Mouse (Mus musculus) v-Abl transformed pro-B cells (cell line): ENCODE data around the gene Wwox.

Experiments used
- in situ Hi-C, 2 experiments: fragments of 400-800 bp; cut with MboI; formaldehyde crosslinking; loops; one replicate each; pipeline ENCODE4 v1.15.1; 2025; ENCODE audit not compliant: unreplicated experiment in 2 of 2

Wwox gene

DNA sequence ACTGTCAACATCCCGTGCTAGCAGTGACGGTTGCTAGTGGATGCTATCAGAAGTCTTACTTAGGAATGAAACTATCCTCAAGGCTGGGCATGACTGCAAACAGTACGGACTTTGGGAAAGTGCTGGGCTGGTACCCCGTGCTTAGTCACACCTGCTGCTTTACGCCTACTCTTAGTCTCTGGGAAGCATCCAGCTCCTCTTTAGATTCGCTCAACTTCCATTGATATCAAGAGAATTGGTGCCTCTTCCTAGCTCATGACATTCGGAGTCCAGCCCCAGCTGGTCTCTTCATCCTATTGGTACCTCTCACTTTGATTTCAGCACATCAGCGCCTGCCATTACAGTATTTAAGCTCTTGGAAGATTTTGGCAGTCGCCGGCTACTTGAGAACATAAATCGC, 23.1 kb downstream of the Wwox start:
- in situ Hi-C loops = loop anchor here (25.0 kb wide), 2 partner anchors 300 to 950 kb away; no protein-coding TSS in a partner anchor

DNA sequence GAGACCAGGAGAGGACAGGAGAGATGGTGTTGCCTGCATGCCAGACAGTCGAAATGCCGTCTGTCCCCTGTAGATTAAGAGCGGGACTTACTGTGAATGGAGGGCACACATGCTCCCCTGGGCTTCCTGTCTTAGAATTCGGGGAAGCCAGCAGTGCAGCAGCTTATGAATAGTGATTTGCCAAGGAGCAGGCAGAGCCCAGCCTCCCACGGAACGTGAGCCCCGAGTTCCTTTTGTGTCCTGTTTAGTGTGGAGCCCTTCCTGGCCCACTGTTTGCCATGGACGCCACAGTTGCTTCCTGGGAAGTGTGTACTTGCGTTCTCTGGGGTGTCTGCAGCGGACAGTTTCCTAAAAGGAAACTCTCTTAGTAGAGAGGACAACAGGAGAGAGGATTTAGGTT, 23.9 kb downstream of the Wwox start:
- in situ Hi-C loops = loop anchor here (25.0 kb wide), 2 partner anchors 299 to 949 kb away; no protein-coding TSS in a partner anchor

DNA sequence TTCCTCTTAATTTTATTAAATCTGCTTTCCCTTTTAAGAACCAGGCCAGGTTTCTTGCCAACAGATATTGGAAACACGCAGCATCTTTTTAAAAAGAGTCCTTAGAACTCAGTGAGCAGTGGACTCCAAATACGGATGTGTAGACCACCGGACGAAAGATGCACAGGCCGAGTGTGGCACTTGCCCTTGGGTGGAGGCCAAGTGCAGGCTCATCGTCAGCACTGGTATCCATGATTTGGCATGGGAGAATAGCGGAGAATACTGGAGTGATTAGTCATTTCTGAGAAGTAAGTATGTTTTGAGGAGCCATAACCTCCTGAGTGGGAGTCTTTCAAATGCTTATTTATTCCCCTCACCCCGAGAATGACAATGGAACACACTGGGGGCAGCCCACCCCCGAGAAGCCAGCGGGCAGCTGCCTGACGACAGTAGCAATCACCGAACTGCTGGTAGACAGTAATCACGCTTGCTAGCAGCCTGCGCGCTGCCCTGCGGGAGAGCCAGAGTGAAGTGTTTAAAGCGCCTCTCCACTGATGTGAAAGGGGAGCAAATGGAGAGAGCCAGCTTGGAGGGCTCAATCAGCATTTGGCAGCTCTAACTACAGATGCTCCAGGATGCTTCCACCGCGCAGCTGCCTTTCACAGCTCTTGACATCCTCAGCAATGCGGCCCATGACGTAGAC, 29.2 kb downstream of the Wwox start:
- in situ Hi-C loops = loop anchor here (25.0 kb wide), 2 partner anchors 294 to 944 kb away; no protein-coding TSS in a partner anchor

DNA sequence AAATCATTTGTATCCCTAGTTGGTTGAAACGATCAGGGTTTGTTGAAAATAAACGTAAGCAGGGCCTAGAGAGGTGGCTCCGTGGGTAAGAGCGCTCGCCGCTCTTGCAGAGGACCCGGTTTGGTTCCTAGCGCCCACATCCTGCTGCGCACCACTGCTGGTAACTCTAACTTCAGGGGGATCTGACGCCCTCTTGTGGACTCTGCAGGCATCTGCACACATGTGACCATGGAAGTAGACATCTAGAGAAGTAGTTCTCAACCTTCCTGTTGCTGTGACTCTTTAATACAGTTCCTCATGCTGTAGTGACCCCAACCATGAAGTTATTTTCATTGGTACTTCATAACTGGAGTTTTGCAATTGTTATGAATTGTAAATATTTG, 29.7 kb downstream of the Wwox start:
- in situ Hi-C loops = loop anchor here (25.0 kb wide), 2 partner anchors 293 to 943 kb away; no protein-coding TSS in a partner anchor

DNA sequence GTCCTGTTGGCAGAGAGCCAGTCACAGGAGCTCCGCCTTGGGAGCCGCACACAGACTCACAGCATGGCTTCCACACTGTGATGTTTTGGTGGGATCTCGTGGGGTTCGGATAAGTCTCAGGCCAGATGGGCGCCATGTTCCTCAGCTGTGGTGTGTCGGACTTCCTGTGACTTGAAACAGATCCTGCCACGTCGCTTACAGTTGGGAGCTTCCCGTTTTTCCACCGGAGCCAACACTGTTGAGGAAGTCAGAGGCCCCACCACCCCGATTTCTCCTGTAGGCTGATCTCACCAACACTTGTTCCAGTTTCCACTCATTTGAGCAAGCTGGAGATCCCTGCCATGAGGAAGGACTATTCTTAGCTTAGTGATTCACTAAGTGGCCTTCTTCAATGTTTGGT, 34.1 kb downstream of the Wwox start:
- in situ Hi-C loops = loop anchor here (25.0 kb wide), 2 partner anchors 289 to 939 kb away; no protein-coding TSS in a partner anchor

DNA sequence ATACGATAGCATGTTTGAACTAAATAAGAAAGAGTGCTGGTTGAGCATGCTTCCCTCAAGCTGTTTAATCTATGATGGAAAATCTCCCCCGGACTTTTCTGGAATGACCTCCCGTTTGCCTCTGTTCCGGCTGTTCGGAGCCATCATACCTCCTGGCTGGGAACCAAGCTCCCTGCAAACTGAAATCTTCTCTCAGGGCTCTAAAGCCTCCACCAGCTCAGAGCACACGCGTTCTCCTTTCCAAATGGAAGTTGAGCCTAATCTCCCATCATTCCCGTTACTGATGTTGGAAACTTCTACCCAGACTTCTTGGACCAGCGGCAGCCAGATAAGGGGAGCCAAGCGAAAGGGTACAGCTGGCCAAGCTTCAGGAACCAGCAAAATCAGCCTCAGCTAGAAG, 37.5 kb downstream of the Wwox start:
- in situ Hi-C loops = no loop called here

DNA sequence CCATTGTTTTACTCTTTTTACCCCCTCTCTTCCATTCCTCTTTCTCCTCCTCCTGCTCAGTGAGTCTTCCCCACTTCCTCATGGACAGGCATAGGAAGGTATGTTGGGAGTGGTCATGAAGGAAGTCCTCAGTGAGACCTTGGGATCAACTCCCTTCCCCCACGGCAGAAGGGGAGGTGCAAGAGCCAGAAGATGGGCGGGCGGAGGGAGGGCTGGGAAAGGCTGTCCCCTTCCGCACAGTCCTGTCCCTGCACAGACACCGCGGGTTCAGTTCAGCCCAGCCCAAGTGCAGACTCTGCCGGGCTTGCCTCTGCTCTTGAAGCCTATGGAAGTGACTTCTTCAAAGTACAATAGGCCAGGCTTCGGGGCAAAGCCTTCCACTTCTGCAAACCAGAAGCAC, 38.3 kb downstream of the Wwox start:
- in situ Hi-C loops = no loop called here

DNA sequence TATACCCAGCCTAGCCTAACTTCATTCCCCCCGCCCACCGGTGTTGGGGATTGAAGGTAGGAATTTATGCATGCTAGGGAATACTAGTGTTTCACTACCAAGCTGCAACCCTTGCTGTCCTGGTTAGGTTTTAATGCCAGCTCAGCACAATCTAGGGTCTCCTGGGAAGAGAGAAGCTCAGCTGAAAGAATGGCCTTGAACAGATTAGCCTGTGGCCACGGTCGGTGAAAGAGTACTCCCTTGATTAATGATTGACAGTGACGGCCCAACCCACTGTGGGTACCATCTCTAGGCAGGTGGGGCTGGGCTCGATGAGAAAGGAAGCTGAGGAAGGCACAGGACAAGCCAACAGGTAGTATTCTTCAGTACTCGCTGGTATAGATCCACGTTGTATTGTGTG, 40.3 kb downstream of the Wwox start:
- in situ Hi-C loops = no loop called here

DNA sequence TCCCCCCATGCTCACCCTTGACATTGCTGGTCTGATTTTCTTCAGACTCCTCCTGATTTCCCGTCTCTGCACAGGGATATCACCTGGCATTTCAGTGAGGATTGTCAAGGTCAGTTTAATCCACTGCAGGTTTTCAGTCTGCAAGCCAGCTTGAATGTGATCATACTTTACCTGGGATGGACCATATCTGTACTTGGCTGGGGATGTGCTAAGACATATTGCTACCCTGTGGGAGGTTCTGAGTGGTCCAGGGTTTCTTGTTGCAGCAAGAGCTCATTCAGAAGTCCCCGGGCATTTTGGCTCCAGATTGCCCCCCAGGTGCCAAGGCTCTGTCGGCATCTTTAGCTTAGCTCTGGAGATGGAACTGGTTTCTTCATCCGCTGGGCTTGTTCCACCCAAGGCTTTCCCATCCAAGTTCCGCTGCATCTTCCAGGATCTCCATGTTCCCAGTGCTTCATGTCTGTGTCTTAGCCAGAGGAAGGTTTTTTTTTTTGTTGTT, 52.3 kb downstream of the Wwox start:
- in situ Hi-C loops = loop anchor here (5.0 kb wide), 1 partner anchor 66 kb away; no protein-coding TSS in a partner anchor

DNA sequence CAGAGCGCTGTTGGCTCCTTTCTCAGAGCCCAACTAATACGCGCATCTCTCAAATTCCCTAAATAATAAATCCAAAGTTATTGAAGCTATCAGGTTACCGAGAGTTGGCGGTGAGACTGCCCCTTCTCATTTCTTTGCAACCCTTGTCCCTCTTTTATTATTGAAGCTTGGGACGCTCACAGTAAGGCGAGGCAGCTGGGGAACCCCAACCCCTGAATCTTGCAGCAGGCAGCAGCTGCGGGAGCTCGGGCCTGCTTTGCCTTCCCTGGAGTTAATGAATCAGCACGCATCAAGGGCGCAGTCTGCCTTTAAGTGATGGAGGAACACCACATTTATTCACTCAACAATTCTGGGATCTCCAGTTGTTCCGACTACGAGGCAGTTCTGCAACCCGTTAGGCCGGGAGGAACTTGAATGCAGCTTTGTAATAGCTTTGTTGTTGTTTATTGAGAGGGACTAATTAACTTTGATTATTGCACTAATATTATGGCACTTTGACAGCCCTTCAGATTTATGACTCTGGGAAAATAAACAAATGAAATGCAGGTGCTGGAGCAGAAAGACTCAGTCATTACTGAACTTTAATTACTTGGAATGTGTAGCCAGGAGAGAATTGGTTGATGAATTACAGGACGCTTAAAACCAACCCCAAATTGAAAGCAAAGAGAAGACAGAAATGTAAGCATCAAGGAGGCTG, 60.1 kb downstream of the Wwox start:
- in situ Hi-C loops = no loop called here

DNA sequence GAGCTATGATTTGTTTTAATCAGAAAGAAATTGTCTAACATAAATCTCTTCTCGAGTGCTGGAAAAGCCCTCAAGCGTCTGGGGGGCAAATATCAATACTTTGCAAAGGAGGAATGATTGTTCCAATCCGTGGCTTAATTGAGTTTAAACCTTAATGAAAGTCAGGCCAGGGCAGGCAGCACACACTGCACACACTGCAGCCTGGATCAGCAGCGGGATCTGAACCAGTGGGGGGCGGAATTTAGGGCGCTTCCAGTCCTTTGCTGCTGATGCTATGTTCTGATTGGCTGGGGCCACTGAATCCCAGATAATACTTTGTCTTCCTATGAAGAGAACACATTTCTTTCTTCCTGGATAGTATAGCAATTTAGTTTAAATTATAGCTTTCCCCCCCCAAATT, 62.5 kb downstream of the Wwox start:
- in situ Hi-C loops = no loop called here

DNA sequence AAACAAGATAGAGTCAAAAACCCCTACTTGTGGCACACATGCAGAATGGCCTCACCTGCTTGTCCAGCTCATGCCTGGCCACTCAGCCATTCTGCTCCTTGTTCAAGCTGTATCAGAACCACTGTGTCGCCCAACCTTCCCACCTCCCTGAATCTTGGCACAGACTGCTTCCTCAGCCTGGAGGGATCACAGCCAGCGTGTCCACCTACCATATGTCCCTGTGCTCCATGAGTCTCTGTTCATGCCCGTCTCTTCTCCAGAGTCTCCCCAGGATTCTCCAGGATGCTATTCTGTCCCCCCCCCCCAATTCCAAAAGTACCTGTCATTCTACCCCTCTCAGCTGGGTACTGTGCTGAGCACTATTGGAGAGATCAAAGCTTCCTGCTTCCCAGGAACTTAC, 63.7 kb downstream of the Wwox start:
- in situ Hi-C loops = no loop called here

DNA sequence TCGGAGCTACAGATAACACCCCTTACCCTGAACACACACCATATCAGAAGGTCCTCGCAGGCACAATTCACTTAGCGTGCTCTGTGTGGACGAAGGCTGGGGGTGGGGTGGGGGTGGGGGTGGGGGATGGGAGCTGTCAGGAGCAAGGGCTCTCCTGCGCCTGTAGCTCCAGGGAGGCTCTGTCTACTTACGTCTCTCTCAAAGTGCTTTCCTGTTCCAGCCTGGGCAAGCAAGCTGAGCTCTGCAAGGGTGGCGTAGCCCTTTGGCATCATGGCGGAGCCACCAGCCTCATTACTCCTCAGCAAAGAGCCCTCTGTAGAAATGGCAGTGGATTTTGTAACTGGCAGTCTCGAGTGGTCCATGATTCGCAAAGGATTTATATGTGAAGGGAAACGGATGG, 65.4 kb downstream of the Wwox start:
- in situ Hi-C loops = no loop called here

DNA sequence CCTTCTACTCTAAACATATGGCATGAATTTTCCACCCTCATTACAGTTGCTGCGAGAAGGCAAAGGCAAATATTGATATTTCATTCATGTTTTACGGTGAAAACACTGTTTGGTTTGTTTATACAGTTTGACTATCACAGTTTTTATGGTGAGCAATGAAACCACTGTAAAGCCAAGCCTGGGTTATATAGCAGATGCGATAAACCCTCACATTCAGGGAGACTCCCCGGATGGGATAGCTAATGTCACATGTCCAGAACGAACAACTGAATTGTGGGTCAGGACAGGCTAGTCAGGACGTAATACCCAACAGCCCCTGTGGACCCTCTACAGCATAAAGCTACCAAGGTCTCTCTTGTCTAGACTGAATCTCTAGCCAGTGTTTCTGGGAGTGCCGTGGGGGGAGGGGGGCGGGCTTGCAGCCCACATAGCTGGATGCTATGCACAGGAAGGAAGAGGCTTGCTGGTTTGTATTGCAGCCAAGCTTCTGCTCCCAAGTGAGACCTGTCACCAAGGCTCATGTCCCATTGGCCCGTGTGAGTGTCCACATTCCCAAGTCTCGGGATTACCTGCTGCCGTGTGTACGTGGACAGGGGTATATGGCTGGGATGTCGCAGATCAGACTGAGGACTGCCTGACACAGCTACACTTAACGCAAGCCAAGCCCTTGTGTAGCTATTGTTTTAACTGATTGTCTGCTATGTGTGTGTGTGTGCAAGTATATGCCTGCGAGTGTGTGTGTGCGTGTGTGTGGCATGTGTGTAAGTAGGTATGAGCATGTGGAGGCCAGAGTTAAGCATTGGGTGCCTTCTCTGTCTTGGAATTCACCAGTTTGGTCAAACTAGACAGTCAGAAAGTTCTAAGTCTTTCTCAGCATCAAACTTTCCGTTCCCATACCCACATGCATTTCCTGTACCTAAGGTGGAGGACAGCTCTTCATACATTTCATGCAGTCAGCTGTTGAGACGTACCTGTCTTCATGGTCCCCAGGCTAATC, 66.2 kb downstream of the Wwox start:
- in situ Hi-C loops = no loop called here

DNA sequence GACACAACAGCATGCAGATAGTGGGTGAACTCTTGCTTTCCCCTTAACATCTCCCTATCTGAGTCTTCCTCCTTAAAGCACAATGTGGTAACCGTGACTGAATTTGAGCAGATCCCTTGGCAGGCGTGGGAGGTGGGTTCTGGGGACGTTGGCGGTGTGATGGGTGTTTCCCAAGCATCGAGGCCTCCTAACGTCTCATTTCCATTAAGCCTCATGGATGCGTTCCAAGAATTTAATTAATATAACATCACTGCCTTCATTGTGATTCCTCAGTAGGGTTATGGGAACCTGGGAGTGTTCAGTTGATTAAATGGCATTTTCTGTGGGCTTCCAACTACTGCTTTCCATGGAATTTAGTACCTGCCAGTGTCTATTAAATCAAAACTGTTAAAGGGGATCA, 67.9 kb downstream of the Wwox start:
- in situ Hi-C loops = no loop called here

DNA sequence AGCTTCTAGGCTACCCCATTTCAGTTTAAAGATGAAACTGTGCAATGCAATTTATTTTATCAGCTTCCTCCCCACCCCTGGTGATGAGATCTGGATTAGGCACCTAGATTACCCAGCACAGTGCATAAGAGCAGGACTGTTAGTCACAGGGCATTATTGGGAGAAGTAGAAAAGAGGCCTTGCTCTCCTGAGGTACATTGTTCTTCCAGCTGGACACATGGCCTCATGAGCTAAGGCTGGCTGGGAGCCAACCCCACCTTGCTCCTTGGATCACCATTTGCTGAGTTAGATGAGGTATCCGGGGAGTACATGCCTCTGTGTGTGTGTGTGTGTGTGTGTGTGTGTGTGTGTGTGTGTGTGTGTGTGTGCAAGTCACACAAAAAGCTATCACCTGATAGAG, 70.8 kb downstream of the Wwox start:
- in situ Hi-C loops = no loop called here

DNA sequence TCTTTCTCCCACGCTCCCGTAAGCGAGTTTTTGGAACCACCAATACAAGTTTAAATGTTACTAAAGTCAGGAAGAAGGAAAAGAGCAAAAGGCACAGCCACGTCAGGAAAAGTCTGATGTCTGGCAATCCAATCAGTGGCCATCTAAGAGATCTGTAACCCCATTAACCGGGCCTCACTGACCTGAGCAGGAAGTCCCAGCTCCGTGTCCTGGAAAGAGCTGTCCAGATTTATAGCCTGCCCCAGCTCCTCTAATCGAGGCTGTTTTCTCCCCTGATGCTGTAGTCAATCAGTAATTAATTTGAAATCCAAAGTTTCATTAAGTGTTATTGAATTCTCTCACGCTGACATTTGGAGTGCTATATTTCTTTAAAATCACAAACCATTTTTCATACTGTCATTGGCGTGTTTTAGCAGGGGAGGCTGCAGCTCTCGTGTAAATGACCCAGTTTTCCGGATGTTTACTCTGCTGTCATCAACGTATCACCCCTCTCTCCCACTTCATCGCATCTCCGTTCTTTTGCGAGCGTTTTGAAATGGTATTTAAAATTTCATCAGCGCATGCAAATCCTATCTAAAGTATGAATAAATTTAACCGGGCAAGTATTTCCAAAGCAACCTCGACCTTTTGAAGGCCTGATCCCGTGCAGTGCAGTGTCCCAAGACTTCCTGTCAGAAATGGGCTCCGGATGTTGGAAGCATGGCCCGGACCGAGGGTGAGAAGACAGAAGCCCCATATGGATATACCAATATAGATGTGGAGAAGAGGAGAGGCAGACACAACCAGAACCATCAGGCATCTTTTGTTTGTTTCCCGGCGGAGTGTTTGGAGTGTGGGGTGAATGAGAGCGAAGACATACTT, 72.8 kb downstream of the Wwox start:
- in situ Hi-C loops = no loop called here

DNA sequence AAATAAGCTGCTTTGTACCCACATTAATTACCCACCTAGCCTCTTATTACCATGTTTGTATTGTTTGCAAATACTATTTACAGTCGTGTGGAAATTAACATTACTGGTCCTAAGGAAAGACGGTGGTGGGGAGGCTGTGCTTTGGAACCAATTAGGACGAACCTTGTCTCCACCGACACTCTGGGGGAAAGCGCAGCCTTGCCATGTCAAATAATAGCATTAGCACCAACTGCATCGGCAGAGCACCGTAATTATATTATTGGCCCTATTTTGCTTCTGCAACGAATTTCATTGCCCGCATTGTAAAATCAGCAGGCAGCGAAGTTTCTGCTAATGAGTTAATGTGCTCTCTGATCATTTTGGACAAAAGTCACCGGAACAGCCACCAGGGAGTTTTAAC, 75.2 kb downstream of the Wwox start:
- in situ Hi-C loops = no loop called here

DNA sequence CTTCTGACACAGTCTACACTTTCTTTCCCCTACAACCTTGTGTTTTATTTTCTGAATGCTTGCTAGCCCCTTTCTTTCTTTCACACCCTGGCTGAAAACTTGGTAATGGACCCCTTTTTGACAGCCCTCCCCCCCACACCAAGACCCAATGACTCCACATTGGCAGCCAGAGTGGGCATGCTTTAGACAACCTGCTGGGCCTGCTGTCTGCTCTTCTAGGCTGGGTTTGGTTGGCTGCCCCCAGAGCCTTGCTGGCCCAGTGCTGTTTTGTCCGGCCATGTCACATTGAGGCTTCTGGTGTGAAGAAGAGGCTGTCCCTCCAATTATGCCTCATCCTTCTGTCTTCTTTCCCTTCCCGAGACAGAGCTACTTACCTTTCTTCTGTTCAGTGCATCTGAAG, 83.6 kb downstream of the Wwox start:
- in situ Hi-C loops = no loop called here
